In genomic region chr17:79563721-79564120, GRCm38 (mm10) we compare ENCODE assay signal across 17 mouse cellular contexts. TPM values are rescaled to one million over a fixed set of nuclear protein-coding genes. Genes with fewer than 3 reads are reported as not detected.
DNase-seq lines count a peak whose midpoint lies in the region; ATAC-seq and TF ChIP-seq lines count a peak whose summit lies in the region.
"Had no signal": no experiment of that assay in that cellular context is flagged by ENCODE, and none has a peak within 500 bp of the region (broad histone marks: within the 10 kb centered on the region; RNA-seq: fewer than 3 reads in every experiment).

No protein-coding gene starts in this region.

- peak overlapping the region; percentile 35 for H3K4me2 ChIP-seq in heart, embryonic 13.5 days
- no peak overlapping the region for H3K4me2 ChIP-seq in lung, postnatal 0 days (replicated peaks; ENCODE audit: low read depth, low read length)
- H3K4me2 ChIP-seq: limb, embryonic 15.5 days; midbrain, embryonic 11.5 days had no signal

- H3K9ac ChIP-seq in heart, embryonic 13.5 days = no peak overlapping the region
- H3K9ac ChIP-seq in lung, postnatal 0 days (replicated peaks; ENCODE audit: low read depth) = no peak overlapping the region
- H3K9ac ChIP-seq: limb, embryonic 15.5 days had no signal

- no peaks in the 10 kb centered on the region for H3K27me3 ChIP-seq in heart, embryonic 13.5 days (replicated peaks)
- no peaks in the 10 kb centered on the region for H3K27me3 ChIP-seq in lung, postnatal 0 days (replicated peaks; ENCODE audit: insufficient read depth, low read length)
- no peaks in the 10 kb centered on the region for H3K27me3 ChIP-seq in embryonic facial prominence, embryonic 10.5 days (replicated peaks; ENCODE audit: low read depth, poor library complexity, severe bottlenecking)
- H3K27me3 ChIP-seq: limb, embryonic 15.5 days had no signal

- no peak overlapping the region for H3K4me3 ChIP-seq in heart, embryonic 13.5 days
- H3K4me3 ChIP-seq in lung, postnatal 0 days (ENCODE audit: low read depth, low read length) = no peak overlapping the region
- no peak overlapping the region for H3K4me3 ChIP-seq in lung, adult 2 months (replicated peaks; ENCODE audit: extremely low read depth, low read depth, low read length)
- no peak overlapping the region for H3K4me3 ChIP-seq in embryonic facial prominence, embryonic 10.5 days
- H3K4me3 ChIP-seq: gastrocnemius, adult 2 months; limb, embryonic 15.5 days had no signal

- DNase-seq in heart, postnatal 25 days (ENCODE audit: low spot score) = no peak
- no peak for DNase-seq in lung, postnatal 0 days (ENCODE audit: low spot score)
- DNase-seq in lung, adult 2 months = no peak
- DNase-seq in embryonic facial prominence, embryonic 10.5 days (ENCODE audit: low spot score) = peak; percentile 66
- DNase-seq in yolk sac, embryonic 10.5 days (ENCODE audit: low spot score) = peak; percentile 38
- no peak for DNase-seq in cerebellum, postnatal 14 days
- DNase-seq: cerebellum, adult 11-12 months; gastrocnemius, adult 2 months; kidney, adult 9 months; lung, adult 18-20 months; right cerebral cortex, postnatal 25 days; thymus, adult 2 months had no signal

- TF ChIP-seq CTCF in lung, postnatal 0 days (IDR thresholded peaks at IDR 0.05) = no peak
- TF ChIP-seq CTCF in lung, adult 2 months (IDR thresholded peaks at IDR 0.05; ENCODE audit: insufficient read depth, low read length) = no peak

- peaks cover 31% of the 10 kb centered on the region for H3K4me1 ChIP-seq in heart, embryonic 13.5 days
- H3K4me1 ChIP-seq in lung, postnatal 0 days (ENCODE audit: insufficient read depth, low read depth, low read length) = peaks cover 4% of the 10 kb centered on the region; the same call in 1 of the 2 replicates
- peaks cover 9% of the 10 kb centered on the region for H3K4me1 ChIP-seq in lung, adult 2 months (ENCODE audit: control insufficient read depth, insufficient read depth, low read length)
- H3K4me1 ChIP-seq in embryonic facial prominence, embryonic 10.5 days = peaks cover 29% of the 10 kb centered on the region

- no peak for TF ChIP-seq POLR2A in lung, adult 2 months (IDR thresholded peaks at IDR 0.05; ENCODE audit: borderline replicate concordance, extremely low read depth, low read depth, low read length)

- WGBS in heart, embryonic 13.5 days = 39% methylated on average over 2 of the region's 2 CpGs
- 50% methylated on average over 2 of the region's 2 CpGs for WGBS in lung, postnatal 0 days
- WGBS in lung, adult 2 months = 80% methylated on average over 2 of the region's 2 CpGs
- 17% methylated on average over 2 of the region's 2 CpGs for WGBS in embryonic facial prominence, embryonic 10.5 days

- H3K36me3 ChIP-seq in heart, embryonic 13.5 days = peaks cover 6% of the 10 kb centered on the region; the same call in 1 of the 2 replicates
- H3K36me3 ChIP-seq in lung, postnatal 0 days (ENCODE audit: insufficient read depth, low read length) = no peaks in the 10 kb centered on the region
- H3K36me3 ChIP-seq in embryonic facial prominence, embryonic 10.5 days (replicated peaks) = no peaks in the 10 kb centered on the region
- H3K36me3 ChIP-seq: limb, embryonic 15.5 days had no signal

- intact Hi-C loops in heart, postnatal 25 days (cut with DNase I) = no loop called here

- no peak for ATAC-seq in heart, embryonic 13.5 days (ENCODE audit: extremely low read depth, insufficient number of reproducible peaks, low FRiP score, low TSS enrichment)
- ATAC-seq in lung, postnatal 0 days = no peak
- ATAC-seq: activated CD4-positive, CD25-positive, alpha-beta regulatory T cell, adult 4 months had no signal

- peak overlapping the region; percentile 5 for H3K27ac ChIP-seq in heart, embryonic 13.5 days (replicated peaks)
- H3K27ac ChIP-seq in lung, postnatal 0 days (ENCODE audit: low read length) = 0 out of 2 replicates have a peak overlapping the region, but pooled peaks have one; percentile 10
- H3K27ac ChIP-seq in embryonic facial prominence, embryonic 10.5 days (replicated peaks) = peak overlapping the region; percentile 60; the same call in 1 of the 2 replicates
- H3K27ac ChIP-seq: gastrocnemius, adult 2 months; limb, embryonic 15.5 days had no signal

- peaks cover 28% of the 10 kb centered on the region for H3K9me3 ChIP-seq in heart, embryonic 13.5 days
- peaks cover 9% of the 10 kb centered on the region for H3K9me3 ChIP-seq in lung, postnatal 0 days (ENCODE audit: low read length)
- H3K9me3 ChIP-seq in embryonic facial prominence, embryonic 10.5 days = peaks cover 10% of the 10 kb centered on the region

- TF ChIP-seq EP300 in lung, postnatal 0 days (IDR thresholded peaks at IDR 0.05) = no peak

RNA-seq across cellular contexts. Expression of gene Rmdn2, which starts 47.9 kb away (rescaled TPM):
- polyA plus RNA-seq in heart, embryonic 13.5 days (2015; fragmentation: Nextera tagmentation; extraction: Ambion mirVana) = 13.5 and 14.5 TPM in 2 replicates
- total RNA-seq in heart, postnatal 25 days (2021) = 10 to 100 TPM; 11.6 to 12.0 TPM
- polyA plus RNA-seq in lung, postnatal 0 days (2015; fragmentation: Nextera tagmentation; extraction: Ambion mirVana) = 38.7 and 58.1 TPM in 2 replicates
- polyA plus RNA-seq in lung, adult 2 months (2012; rRNA removed) = 4.9 and 6.4 TPM in 2 replicates
- polyA plus RNA-seq in embryonic facial prominence, embryonic 10.5 days (2016; fragmentation: Nextera tagmentation; extraction: Ambion mirVana) = 6.4 and 7.0 TPM in 2 replicates
- total RNA-seq: MEL had no signal

Comparison
In these comparisons a context has a peak if more than half of its experiments do, and no peak if none do; other contexts are left out.
1. H3K27ac ChIP-seq: peak in every context shown above with its lines; median percentile 60 in embryonic facial prominence, embryonic 10.5 days; 10 in lung, postnatal 0 days; 5 in heart, embryonic 13.5 days.
2. DNase-seq: peak in embryonic facial prominence, embryonic 10.5 days (single experiment) and yolk sac, embryonic 10.5 days (single experiment); none in heart, postnatal 25 days (single experiment), lung, postnatal 0 days (single experiment), lung, adult 2 months (single experiment) and cerebellum, postnatal 14 days (0 of 2).